Mouse (Mus musculus): ENCODE results near the gene Itgb6. TPM values are rescaled to one million over a fixed set of nuclear protein-coding genes. Genes with fewer than 3 reads are reported as not detected.

Gene Itgb6
- polyA plus RNA-seq, 1 experiment, result not detected

GRCm38 (mm10) chr2:60612906-60613856 lies 109.3 kb downstream of the Itgb6 start:
- TF ChIP-seq FLI1 (IDR thresholded peaks at IDR 0.05; ENCODE audit: low read length), result no peak
- TF ChIP-seq GATA1 (IDR thresholded peaks at IDR 0.05; ENCODE audit: borderline replicate concordance, low read length), result no peak
- H3K4me1 ChIP-seq, result no peaks in the 10 kb centered on the region
- no peak overlapping the region for H3K4me3 ChIP-seq (replicated peaks)
- H3K9me3 ChIP-seq, result no peaks in the 10 kb centered on the region
- no peaks in the 10 kb centered on the region for H3K36me3 ChIP-seq (replicated peaks; ENCODE audit: low read length)
- no peaks in the 10 kb centered on the region for H3K27me3 ChIP-seq (replicated peaks)

GRCm38 (mm10) chr2:60611622-60612021 lies 110.8 kb downstream of the Itgb6 start:
- Histone ChIP-seq H3K27me3 (replicated peaks) (no peaks in the 10 kb centered on the region), H3K4me3 (replicated peaks) (no peak overlapping the region), H3K4me1 (no peaks in the 10 kb centered on the region), H3K36me3 (replicated peaks; ENCODE audit: low read length) (no peaks in the 10 kb centered on the region), H3K9me3 (no peaks in the 10 kb centered on the region)
- TF ChIP-seq FLI1 (IDR thresholded peaks at IDR 0.05; ENCODE audit: low read length) (no peak), GATA1 (IDR thresholded peaks at IDR 0.05; ENCODE audit: borderline replicate concordance, low read length) (no peak)

- H3K4me3 ChIP-seq (replicated peaks), result no peak overlapping the region
- TF ChIP-seq FLI1 (IDR thresholded peaks at IDR 0.05; ENCODE audit: low read length), result no peak
- no peaks in the 10 kb centered on the region for H3K27me3 ChIP-seq (replicated peaks)
- H3K9me3 ChIP-seq, result no peaks in the 10 kb centered on the region
- H3K4me1 ChIP-seq, result no peaks in the 10 kb centered on the region
- no peaks in the 10 kb centered on the region for H3K36me3 ChIP-seq (replicated peaks; ENCODE audit: low read length)
Observed at GRCm38 (mm10) chr2:60609436-60610199, 112.8 kb downstream of the Itgb6 start.

- no peak for TF ChIP-seq GATA1 (IDR thresholded peaks at IDR 0.05; ENCODE audit: borderline replicate concordance, low read length)
- TF ChIP-seq FLI1 (IDR thresholded peaks at IDR 0.05; ENCODE audit: low read length), result no peak
- Histone ChIP-seq H3K27me3 (replicated peaks) (no peaks in the 10 kb centered on the region), H3K9me3 (no peaks in the 10 kb centered on the region), H3K4me3 (replicated peaks) (no peak overlapping the region), H3K36me3 (replicated peaks; ENCODE audit: low read length) (no peaks in the 10 kb centered on the region), H3K4me1 (no peaks in the 10 kb centered on the region)
Observed at GRCm38 (mm10) chr2:60607980-60608379, 114.5 kb downstream of the Itgb6 start.

- no peak for TF ChIP-seq FLI1 (IDR thresholded peaks at IDR 0.05; ENCODE audit: low read length)
- no peak for TF ChIP-seq GATA1 (IDR thresholded peaks at IDR 0.05; ENCODE audit: borderline replicate concordance, low read length)
- H3K27me3 ChIP-seq (replicated peaks), result no peaks in the 10 kb centered on the region
- H3K9me3 ChIP-seq, result no peaks in the 10 kb centered on the region
- no peaks in the 10 kb centered on the region for H3K36me3 ChIP-seq (replicated peaks; ENCODE audit: low read length)
- no peaks in the 10 kb centered on the region for H3K4me1 ChIP-seq
- H3K4me3 ChIP-seq (replicated peaks), result no peak overlapping the region
Observed at GRCm38 (mm10) chr2:60601326-60601725, 121.1 kb downstream of the Itgb6 start.

GRCm38 (mm10) chr2:60600863-60601262 lies 121.6 kb downstream of the Itgb6 start:
- no peaks in the 10 kb centered on the region for H3K4me1 ChIP-seq
- H3K36me3 ChIP-seq (replicated peaks; ENCODE audit: low read length), result no peaks in the 10 kb centered on the region
- no peaks in the 10 kb centered on the region for H3K27me3 ChIP-seq (replicated peaks)
- no peaks in the 10 kb centered on the region for H3K9me3 ChIP-seq
- no peak overlapping the region for H3K4me3 ChIP-seq (replicated peaks)
- TF ChIP-seq GATA1 (IDR thresholded peaks at IDR 0.05; ENCODE audit: borderline replicate concordance, low read length), result no peak
- no peak for TF ChIP-seq FLI1 (IDR thresholded peaks at IDR 0.05; ENCODE audit: low read length)

- Histone ChIP-seq H3K27me3 (replicated peaks) (no peaks in the 10 kb centered on the region), H3K4me3 (replicated peaks) (no peak overlapping the region), H3K4me1 (no peaks in the 10 kb centered on the region), H3K36me3 (replicated peaks; ENCODE audit: low read length) (no peaks in the 10 kb centered on the region), H3K9me3 (peaks cover 8% of the 10 kb centered on the region; the same call in 1 of the 2 replicates)
- TF ChIP-seq FLI1 (IDR thresholded peaks at IDR 0.05; ENCODE audit: low read length) (no peak), GATA1 (IDR thresholded peaks at IDR 0.05; ENCODE audit: borderline replicate concordance, low read length) (no peak)
Observed at GRCm38 (mm10) chr2:60583416-60583815, 139.0 kb downstream of the Itgb6 start.

- Histone ChIP-seq H3K9me3 (0 out of 2 replicates have a peak, but pooled peaks cover 3% of the 10 kb centered on the region), H3K36me3 (replicated peaks; ENCODE audit: low read length) (no peaks in the 10 kb centered on the region), H3K27me3 (replicated peaks) (peaks cover 1% of the 10 kb centered on the region), H3K4me3 (replicated peaks) (no peak overlapping the region), H3K4me1 (peaks cover 11% of the 10 kb centered on the region)
- TF ChIP-seq FLI1 (IDR thresholded peaks at IDR 0.05; ENCODE audit: low read length) (no peak), GATA1 (IDR thresholded peaks at IDR 0.05; ENCODE audit: borderline replicate concordance, low read length) (no peak)
Observed at GRCm38 (mm10) chr2:60554561-60554960, 167.9 kb downstream of the Itgb6 start.

- TF ChIP-seq FLI1 (IDR thresholded peaks at IDR 0.05; ENCODE audit: low read length) (no peak), GATA1 (IDR thresholded peaks at IDR 0.05; ENCODE audit: borderline replicate concordance, low read length) (no peak)
Observed at GRCm38 (mm10) chr2:60552902-60553682, 169.4 kb downstream of the Itgb6 start, which contains the start of gene Pla2r1. TSS of gene Pla2r1 (minus strand) at chr2:60553308.

More at GRCm38 (mm10) chr2:60552902-60553682, 169.4 kb downstream of the Itgb6 start, which contains the start of gene Pla2r1:
- Histone ChIP-seq H3K36me3 (replicated peaks; ENCODE audit: low read length) (no peaks in the 10 kb centered on the region), H3K4me1 (peaks cover 11% of the 10 kb centered on the region), H3K27me3 (replicated peaks) (peaks cover 1% of the 10 kb centered on the region), H3K4me3 (replicated peaks) (peak within 1 kb of the TSS; percentile 6), H3K9me3 (0 out of 2 replicates have a peak, but pooled peaks cover 3% of the 10 kb centered on the region)

All from megakaryocyte, embryonic 14.5 days (primary cell).